Mouse (Mus musculus) CH12.LX (cell line): ENCODE results near the gene Dusp6.
A peak's percentile ranks its signal among the peaks of the same experiment; 100 is the strongest.

Experiments used
- CTCF ChIP-seq, 2 experiments: IDR thresholded peaks in 1 of 2; conservative IDR thresholded peaks in 1 of 2; 2 replicates each; pipeline ENCODE4 v1.5.1; 2011 to 2012; ENCODE audit warnings: low read depth in 2 of 2, low read length in 2 of 2, improper control_type of control experiment in 1 of 2, inconsistent platforms in 1 of 2, mild to moderate bottlenecking in 1 of 2, moderate library complexity in 1 of 2
- HCFC1 ChIP-seq: IDR thresholded peaks from 2 replicates; pipeline ENCODE4 v1.6.1; 2012; ENCODE audit warnings: low read depth, mild to moderate bottlenecking, inconsistent platforms, low read length, improper control_type of control experiment
- MAZ ChIP-seq: IDR thresholded peaks from 2 replicates; pipeline ENCODE4 v1.6.1; 2012; ENCODE audit warnings: low read depth, mild to moderate bottlenecking, inconsistent platforms, low read length, improper control_type of control experiment, moderate library complexity
- MYC ChIP-seq: IDR thresholded peaks from 2 replicates; pipeline ENCODE4 v1.6.1; 2011; ENCODE audit warnings: low read depth, mild to moderate bottlenecking, improper control_type of control experiment, low read length
- POLR2A ChIP-seq: IDR thresholded peaks from 2 replicates; pipeline ENCODE4 v1.6.1; 2011; ENCODE audit warnings: low read depth, mild to moderate bottlenecking, improper control_type of control experiment, low read length
- POLR2AphosphoS2 ChIP-seq: IDR thresholded peaks from 2 replicates; pipeline ENCODE4 v1.6.1; 2011; ENCODE audit warnings: low read depth, low read length, improper control_type of control experiment
- RAD21 ChIP-seq: IDR thresholded peaks from 2 replicates; pipeline ENCODE4 v1.6.1; 2011; ENCODE audit warnings: low read depth, mild to moderate bottlenecking, low read length, improper control_type of control experiment, moderate library complexity
- RCOR1 ChIP-seq: conservative IDR thresholded peaks from 2 replicates; pipeline ENCODE4 v1.6.1; 2012; ENCODE audit warnings: low read depth, mild to moderate bottlenecking, inconsistent platforms, low read length, improper control_type of control experiment
- SIN3A ChIP-seq: IDR thresholded peaks from 2 replicates; pipeline ENCODE4 v1.6.1; 2012; ENCODE audit warnings: low read length, improper control_type of control experiment, inconsistent platforms
- ZC3H11A ChIP-seq: IDR thresholded peaks from 2 replicates; pipeline ENCODE4 v1.6.1; 2012; ENCODE audit warnings: low read depth, mild to moderate bottlenecking, inconsistent platforms, low read length, improper control_type of control experiment

DNA sequence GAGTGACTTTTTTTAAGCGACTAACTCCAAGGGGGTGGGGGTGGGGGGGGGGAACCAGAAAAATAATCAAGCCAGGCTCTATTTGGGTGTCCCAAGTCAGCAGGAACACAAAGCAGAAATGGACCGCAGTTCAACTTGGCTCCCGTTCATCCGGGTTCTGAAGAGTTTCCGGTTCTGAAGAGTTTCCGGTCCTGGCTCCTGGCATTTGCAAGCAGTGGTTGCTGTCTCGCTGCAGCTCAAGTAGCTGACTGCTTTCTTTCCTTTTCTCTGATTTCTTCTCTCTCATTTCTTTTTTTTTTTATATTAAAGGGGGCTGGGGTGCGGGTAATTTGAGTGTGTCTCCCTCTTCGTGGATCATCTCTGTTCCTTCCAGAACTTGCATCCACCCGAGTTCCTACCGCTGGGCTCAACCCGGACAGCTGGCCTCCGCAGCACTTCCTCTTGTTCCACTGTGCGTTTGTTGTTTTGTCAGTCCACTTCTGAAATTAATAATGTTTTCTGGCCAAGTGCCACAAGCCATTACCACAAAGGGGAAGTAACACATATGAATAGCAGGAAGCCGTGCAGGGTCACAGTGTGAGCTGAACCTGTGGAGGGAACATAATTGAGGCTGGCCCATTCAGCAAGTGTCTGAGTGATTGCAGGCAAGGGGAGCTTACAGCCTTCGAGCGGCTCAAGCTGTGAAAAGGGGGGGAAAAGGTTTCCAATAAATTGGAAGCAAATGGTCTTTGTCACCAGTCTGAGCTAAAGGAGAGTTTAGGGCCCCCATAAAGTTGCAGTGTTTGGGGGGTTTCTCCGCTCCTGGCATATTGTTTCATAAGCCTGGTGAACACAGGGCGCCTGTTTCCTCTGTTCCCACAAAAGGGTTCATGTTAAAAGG lies 5.6 kb downstream of the Dusp6 start:
- TF ChIP-seq ZC3H11A (no peak), CTCF (conservative IDR thresholded peaks at IDR 0.05 in 1 of 2, IDR thresholded peaks at IDR 0.05 in 1 of 2; ENCODE audit: low read depth in 2 of 2, low read length in 2 of 2) (no peak), POLR2A (peak; percentile 53), MAZ (0 out of 2 replicates have a peak, but pooled peaks have one; percentile 25), HCFC1 (peak; percentile 71), POLR2AphosphoS2 (no peak; the same call in 1 of the 2 replicates), MYC (no peak), SIN3A (peak; percentile 61; the same call in 1 of the 2 replicates), RCOR1 (peak; percentile 92), RAD21 (no peak; the same call in none of the 2 replicates)
